Mouse (Mus musculus) midbrain, embryonic 14.5 days (tissue): ENCODE measurements around the gene Zbtb38. TPM values are rescaled to one million over a fixed set of nuclear protein-coding genes. Genes with fewer than 3 reads are reported as not detected.

Source experiments
- ATAC-seq: fragments of 200-750 bp; cut with Nextera tagmentation; 2 replicates; pipeline ENCODE4 v1.8.0; 2017; ENCODE audit warnings: moderate number of reproducible peaks, moderate library complexity; ENCODE audit not compliant: low FRiP score, low TSS enrichment
- DNase-seq: peaks from one replicate; pipeline ENCODE4 v3.0.0-alpha.2; 2015
- H3K27ac ChIP-seq: fragments of 300-500 bp; sonication (generic); replicated peaks from 2 replicates; pipeline ENCODE4 v1.5.1; 2014; ENCODE audit warnings: mild to moderate bottlenecking, low read depth, low read length, moderate library complexity
- H3K27me3 ChIP-seq: fragments of 300-500 bp; sonication (generic); 2 replicates; pipeline ENCODE4 v1.6.1; 2014; ENCODE audit warnings: low read length, control low read depth, mixed read lengths; ENCODE audit not compliant: control insufficient read depth, insufficient read depth
- H3K36me3 ChIP-seq: fragments of 300-500 bp; sonication (generic); 2 replicates; pipeline ENCODE4 v1.6.1; 2014; ENCODE audit warnings: low read length, control low read depth; ENCODE audit not compliant: control insufficient read depth, insufficient read depth
- H3K4me1 ChIP-seq: fragments of 300-500 bp; sonication (generic); 2 replicates; pipeline ENCODE4 v1.6.1; 2014; ENCODE audit warnings: mild to moderate bottlenecking, antibody characterized with exemption, low read length, control low read depth; ENCODE audit not compliant: control insufficient read depth, insufficient read depth
- H3K4me2 ChIP-seq: fragments of 300-500 bp; sonication (generic); 2 replicates; pipeline ENCODE4 v1.6.1; 2014; ENCODE audit warnings: mild to moderate bottlenecking, low read length, moderate library complexity
- H3K4me3 ChIP-seq: fragments of 300-500 bp; sonication (generic); replicated peaks from 2 replicates; pipeline ENCODE4 v1.5.1; 2014; ENCODE audit warnings: low read depth, low read length
- H3K9ac ChIP-seq: fragments of 300-500 bp; sonication (generic); replicated peaks from 2 replicates; pipeline ENCODE4 v1.6.1; 2014; ENCODE audit warnings: mild to moderate bottlenecking, low read length, moderate library complexity
- H3K9me3 ChIP-seq: fragments of 300-500 bp; sonication (generic); 2 replicates; pipeline ENCODE4 v1.6.1; 2016; ENCODE audit warnings: low read length, control low read depth, mixed read lengths; ENCODE audit not compliant: control insufficient read depth
- WGBS: fragments of 180-500 bp; shearing (Covaris S2); extraction: QIAGEN DNeasy Blood & Tissue Kit; methylation state at CpG from one replicate; pipeline ENCODE4 v1.1.7; 2014; 5-methylcytosine and 5-hydroxymethylcytosine counted together
- polyA plus RNA-seq: library from polyadenylated mRNA; unstranded; fragments of >200 nt; fragmentation: Nextera tagmentation; extraction: Ambion mirVana; gene quantifications from 2 replicates; pipeline ENCODE4 v1.2.1, GENCODE M21; 2014

Zbtb38 gene
- polyA plus RNA-seq, 1 experiment from 2014 or later = 55.1 TPM

- no peak overlapping the region for H3K4me3 ChIP-seq
- no peak overlapping the region for H3K4me2 ChIP-seq
- H3K27ac ChIP-seq = no peak overlapping the region
- H3K4me1 ChIP-seq = no peaks in the 10 kb centered on the region
- no peaks in the 10 kb centered on the region for H3K27me3 ChIP-seq
- no peak for DNase-seq
- no peaks in the 10 kb centered on the region for H3K36me3 ChIP-seq
- no peak for ATAC-seq
- no peak overlapping the region for H3K9ac ChIP-seq
- H3K9me3 ChIP-seq = no peaks in the 10 kb centered on the region; the same call in 1 of the 2 replicates
- 89% methylated on average over 7 of the region's 7 CpGs for WGBS
Observed at GRCm38 (mm10) chr9:96639451-96639850, 113.2 kb downstream of the Zbtb38 start.

GRCm38 (mm10) chr9:96638508-96638907, 114.1 kb downstream of the Zbtb38 start:
- WGBS = 90% methylated on average over 7 of the region's 7 CpGs
- Histone ChIP-seq H3K4me2 (no peak overlapping the region), H3K9ac (no peak overlapping the region), H3K36me3 (no peaks in the 10 kb centered on the region), H3K4me1 (no peaks in the 10 kb centered on the region), H3K9me3 (no peaks in the 10 kb centered on the region; the same call in 1 of the 2 replicates), H3K27me3 (no peaks in the 10 kb centered on the region), H3K4me3 (no peak overlapping the region), H3K27ac (no peak overlapping the region)
- DNase-seq (no peak), ATAC-seq (no peak)

- H3K9me3 ChIP-seq = no peaks in the 10 kb centered on the region
- H3K27me3 ChIP-seq = no peaks in the 10 kb centered on the region
- no peak overlapping the region for H3K27ac ChIP-seq
- H3K9ac ChIP-seq = no peak overlapping the region
- 58% methylated on average over 7 of the region's 7 CpGs for whole genome bisulfite sequencing
- H3K4me3 ChIP-seq = no peak overlapping the region
- DNase-seq (no peak), ATAC-seq (no peak)
- H3K36me3 ChIP-seq = no peaks in the 10 kb centered on the region
- no peaks in the 10 kb centered on the region for H3K4me1 ChIP-seq
- no peak overlapping the region for H3K4me2 ChIP-seq
Observed at GRCm38 (mm10) chr9:96637157-96637548, 115.5 kb downstream of the Zbtb38 start.

GRCm38 (mm10) chr9:96636423-96637156, 116.0 kb downstream of the Zbtb38 start:
- ATAC-seq = no peak
- no peak overlapping the region for H3K27ac ChIP-seq
- H3K4me3 ChIP-seq = no peak overlapping the region
- 40% methylated on average over 9 of the region's 9 CpGs for WGBS
- no peak overlapping the region for H3K9ac ChIP-seq
- H3K9me3 ChIP-seq = no peaks in the 10 kb centered on the region
- no peak for DNase-seq
- no peaks in the 10 kb centered on the region for H3K36me3 ChIP-seq
- no peaks in the 10 kb centered on the region for H3K27me3 ChIP-seq
- H3K4me2 ChIP-seq = no peak overlapping the region
- H3K4me1 ChIP-seq = no peaks in the 10 kb centered on the region

- Histone ChIP-seq H3K9me3 (no peaks in the 10 kb centered on the region), H3K4me1 (no peaks in the 10 kb centered on the region), H3K4me2 (no peak overlapping the region), H3K4me3 (no peak overlapping the region), H3K36me3 (no peaks in the 10 kb centered on the region), H3K27ac (no peak overlapping the region), H3K27me3 (no peaks in the 10 kb centered on the region), H3K9ac (no peak overlapping the region)
- DNase-seq = no peak
- no peak for ATAC-seq
- WGBS = 91% methylated on average over 3 of the region's 3 CpGs
Observed at GRCm38 (mm10) chr9:96635899-96636298, 116.7 kb downstream of the Zbtb38 start.

- Histone ChIP-seq H3K27ac (no peak overlapping the region), H3K9ac (no peak overlapping the region), H3K4me1 (no peaks in the 10 kb centered on the region), H3K36me3 (no peaks in the 10 kb centered on the region), H3K27me3 (no peaks in the 10 kb centered on the region), H3K9me3 (no peaks in the 10 kb centered on the region), H3K4me2 (no peak overlapping the region), H3K4me3 (no peak overlapping the region)
- ATAC-seq (no peak), DNase-seq (no peak)
- WGBS = 79% methylated on average over 6 of the region's 6 CpGs
Observed at GRCm38 (mm10) chr9:96635176-96635575, 117.5 kb downstream of the Zbtb38 start.

- Histone ChIP-seq H3K4me3 (no peak overlapping the region), H3K27me3 (no peaks in the 10 kb centered on the region)
- no peak for ATAC-seq
Observed at GRCm38 (mm10) chr9:96633771-96634170, 118.9 kb downstream of the Zbtb38 start.

More at GRCm38 (mm10) chr9:96633771-96634170, 118.9 kb downstream of the Zbtb38 start:
- no peak overlapping the region for H3K27ac ChIP-seq
- H3K9me3 ChIP-seq = no peaks in the 10 kb centered on the region
- H3K4me1 ChIP-seq = no peaks in the 10 kb centered on the region
- H3K36me3 ChIP-seq = no peaks in the 10 kb centered on the region
- no peak overlapping the region for H3K9ac ChIP-seq
- 92% methylated on average over 2 of the region's 2 CpGs for WGBS
- no peak overlapping the region for H3K4me2 ChIP-seq
- no peak for DNase-seq

Other genes starting within 250 kb of the Zbtb38 start
- not detected in 2 replicates for gene Gm28729, start 227.6 kb downstream of the Zbtb38 start, polyA plus RNA-seq
- gene Rasa2, start 121.2 kb downstream of the Zbtb38 start, polyA plus RNA-seq = 15.7 and 17.9 TPM in 2 replicates
- gene Pxylp1, start 139.8 kb upstream of the Zbtb38 start, polyA plus RNA-seq = 52.7 and 66.1 TPM in 2 replicates